Mouse (Mus musculus) heart, postnatal 14 days (tissue): ENCODE measurements around the gene Gm9913. TPM values are rescaled to one million over a fixed set of nuclear protein-coding genes. Genes with fewer than 3 reads are reported as not detected.

Experiments
- DNase-seq, 2 experiments: peaks; one replicate each; pipeline ENCODE4 v3.0.0; 2021 to 2022
- intact Hi-C: fragments of 180-260 bp; cut with DNase I; formaldehyde crosslinking; loops from one replicate; pipeline ENCODE4 v1.15.1; 2025
- long read RNA-seq, 2 experiments: library from polyadenylated mRNA; stranded (forward); transcript quantifications; one replicate each; pipeline ENCODE4 v2.0.0; 2021
- total RNA-seq, 2 experiments: library from RNA; stranded (reverse); gene quantifications; 2 replicates each; pipeline ENCODE4 v1.2.3; 2021

The Gm9913 gene
- total RNA-seq: under 1 TPM; 0.22 TPM
- long read RNA-seq, experiment 1: 0 reads
- long read RNA-seq, experiment 2: 0 reads

DNA sequence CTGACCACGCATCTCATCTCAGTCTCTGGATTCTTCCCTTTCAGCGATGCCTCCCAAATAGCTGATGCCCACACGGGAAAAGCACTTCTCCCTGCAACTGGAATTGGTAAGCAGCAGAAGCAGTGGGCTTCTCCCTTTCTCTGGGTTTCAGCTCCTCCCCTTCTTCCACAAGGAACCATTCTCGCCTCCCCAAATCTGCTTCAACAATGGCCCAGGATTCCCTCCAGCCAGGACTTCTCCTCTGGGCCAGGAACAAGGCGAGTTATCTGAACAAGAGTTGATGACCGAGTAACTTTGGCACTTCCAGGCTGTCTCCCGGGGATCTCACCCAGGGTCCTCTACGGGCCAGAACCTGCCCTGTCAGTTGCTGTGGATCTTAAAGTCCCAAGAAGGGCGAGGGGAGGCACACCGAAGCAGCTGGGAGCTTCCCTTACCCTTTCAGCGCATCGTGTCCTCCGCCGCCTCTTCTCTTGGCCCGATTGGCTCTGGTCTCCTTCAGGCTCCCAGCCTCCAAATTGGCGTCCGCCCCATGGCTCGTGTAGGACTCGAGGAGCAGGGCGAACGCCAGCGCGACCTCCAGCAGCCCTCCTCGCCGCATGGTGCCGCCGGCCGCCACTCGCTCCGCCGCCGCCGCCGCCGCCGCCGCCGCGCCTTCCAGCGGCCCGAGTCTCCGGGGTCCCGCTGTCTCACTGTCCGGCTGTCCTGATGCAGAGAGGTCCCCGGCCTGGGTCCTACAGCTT, at the start of gene Gm9913:
Gene Gm9913, plus strand, starts transcription at position 84 of the 740 bp plus-strand sequence.
- DNase-seq: peak; percentile 73 to 78
- intact Hi-C loops: loop anchor here (5.0 kb wide), 2 partner anchors 72 to 92 kb away; no protein-coding TSS in a partner anchor

DNA sequence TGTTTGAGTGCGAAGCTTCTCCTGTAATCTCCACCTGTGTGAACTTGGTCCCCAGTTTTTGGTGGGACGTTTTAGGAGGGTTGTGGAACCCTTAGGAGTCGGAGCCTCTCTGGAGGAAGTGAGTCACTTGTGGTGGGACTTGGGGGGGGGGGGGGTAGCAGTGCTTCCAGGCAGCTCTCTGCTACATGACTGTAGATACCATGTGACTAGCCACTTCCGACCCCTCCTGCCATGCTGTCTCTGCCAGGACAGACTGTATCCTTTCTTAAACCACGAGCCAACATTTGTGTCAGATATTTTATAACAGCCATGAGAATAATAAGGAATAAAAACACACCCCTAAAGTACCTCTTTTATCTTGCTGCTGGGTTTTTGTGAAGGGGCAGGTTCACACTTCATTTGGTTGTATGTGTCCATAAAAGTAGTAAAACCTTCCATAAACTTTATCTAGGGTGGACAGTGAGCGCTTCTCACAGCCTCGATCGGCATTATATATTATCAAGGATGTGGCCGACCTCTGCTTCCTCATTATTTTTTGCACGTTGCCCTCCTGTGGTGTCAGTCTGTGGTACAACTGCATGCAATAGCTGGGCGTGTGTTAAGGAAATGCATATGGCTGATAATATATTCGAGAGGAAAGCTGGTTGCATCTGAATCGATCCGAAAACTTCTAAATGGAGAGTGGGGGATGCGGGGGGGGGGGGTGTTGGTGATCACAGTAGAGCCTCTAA, 48.7 kb upstream of the Gm9913 start:
- no peak for DNase-seq
- intact Hi-C loops: no loop called here

DNA sequence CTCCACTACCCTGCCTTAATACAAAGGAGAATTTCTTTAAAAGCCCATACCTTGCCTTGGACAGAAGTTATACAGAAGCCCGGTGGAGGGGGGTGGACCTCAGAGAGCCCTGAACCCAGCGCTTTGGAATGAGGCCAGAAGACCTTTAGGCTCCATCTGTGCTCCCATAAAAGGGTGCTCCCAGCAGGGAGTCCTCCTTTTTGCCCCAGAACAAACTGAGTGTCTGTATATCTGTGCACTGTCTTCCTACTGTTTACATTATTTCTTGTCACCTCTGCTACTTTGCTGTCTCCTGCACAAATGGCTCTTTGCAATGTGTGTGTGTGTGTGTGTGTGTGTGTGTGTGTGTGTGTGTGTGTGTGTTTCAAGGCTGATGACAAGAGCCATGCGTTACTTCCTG, 45.8 kb upstream of the Gm9913 start:
- no peak for DNase-seq
- intact Hi-C loops: no loop called here

GRCm38 (mm10) chr2:125464036-125464435, 40.9 kb upstream of the Gm9913 start:
- peak in 1 of 2 experiments; percentile 35 for DNase-seq
- intact Hi-C loops: no loop called here

DNA sequence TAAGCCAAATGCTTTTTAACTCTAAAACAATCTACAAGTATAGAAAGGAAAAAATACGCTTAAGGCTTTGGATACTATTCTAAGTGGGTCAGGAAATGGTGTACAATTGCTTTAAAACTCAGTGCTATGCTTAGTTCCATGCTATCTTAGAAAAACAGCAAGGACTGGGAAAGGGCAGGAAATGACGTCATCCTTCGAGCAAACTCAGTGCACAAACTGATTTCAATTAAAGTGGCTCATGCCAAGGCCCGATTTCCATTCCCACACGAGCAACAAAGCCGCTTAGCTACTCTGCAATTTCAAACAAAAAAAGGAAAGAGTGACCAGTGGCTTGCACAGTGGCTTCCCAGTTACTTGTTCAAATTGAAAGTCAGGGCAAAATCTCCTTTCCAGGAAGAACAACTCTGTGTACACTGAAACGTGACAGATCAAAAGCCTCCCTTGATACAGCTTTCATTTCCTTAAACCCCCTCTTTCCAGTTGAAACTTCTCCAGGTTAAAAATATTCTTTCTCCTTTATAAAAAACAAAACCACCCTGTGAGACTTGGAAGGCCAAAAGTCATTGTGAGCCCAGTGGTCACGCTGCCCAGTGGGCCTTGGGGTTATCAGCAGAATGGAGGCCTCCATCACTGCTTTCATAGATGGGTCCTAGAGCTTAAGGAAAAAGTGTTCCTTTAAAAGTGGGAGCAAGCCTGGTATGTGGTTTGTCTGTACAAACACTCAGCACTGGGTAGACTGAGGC, 34.2 kb upstream of the Gm9913 start:
- intact Hi-C loops: no loop called here
- DNase-seq: peak; percentile 62 to 70

- intact Hi-C loops: no loop called here
- DNase-seq: no peak
Observed at GRCm38 (mm10) chr2:125471721-125472120, 33.2 kb upstream of the Gm9913 start.

- DNase-seq: no peak
- intact Hi-C loops: no loop called here
Observed at GRCm38 (mm10) chr2:125473228-125473627, 31.7 kb upstream of the Gm9913 start.

GRCm38 (mm10) chr2:125474690-125475089, 30.2 kb upstream of the Gm9913 start:
- DNase-seq: peak; percentile 40 to 46
- intact Hi-C loops: no loop called here

DNA sequence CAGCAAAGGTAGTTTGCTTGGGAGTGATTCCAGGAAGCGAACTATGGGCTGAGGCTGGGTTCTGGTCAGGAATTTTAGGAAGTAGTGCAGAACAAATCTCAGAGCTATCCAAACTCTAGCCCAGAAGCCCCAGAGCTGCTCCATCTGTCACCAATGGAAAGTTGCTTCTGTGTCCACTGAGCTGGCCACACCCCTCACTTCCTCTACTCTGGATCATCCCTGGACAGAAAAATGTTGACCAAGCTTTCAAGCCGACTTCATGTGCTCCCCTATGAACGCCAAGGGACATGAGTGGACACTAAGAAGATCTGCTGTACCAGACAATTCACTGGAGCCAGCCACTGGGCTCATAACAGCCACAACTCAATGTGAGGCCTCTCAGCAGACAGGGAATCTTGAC, 28.7 kb upstream of the Gm9913 start:
- no peak for DNase-seq
- intact Hi-C loops: no loop called here

- intact Hi-C loops: no loop called here
- no peak for DNase-seq
Observed at GRCm38 (mm10) chr2:125477367-125477766, 27.5 kb upstream of the Gm9913 start.

DNA sequence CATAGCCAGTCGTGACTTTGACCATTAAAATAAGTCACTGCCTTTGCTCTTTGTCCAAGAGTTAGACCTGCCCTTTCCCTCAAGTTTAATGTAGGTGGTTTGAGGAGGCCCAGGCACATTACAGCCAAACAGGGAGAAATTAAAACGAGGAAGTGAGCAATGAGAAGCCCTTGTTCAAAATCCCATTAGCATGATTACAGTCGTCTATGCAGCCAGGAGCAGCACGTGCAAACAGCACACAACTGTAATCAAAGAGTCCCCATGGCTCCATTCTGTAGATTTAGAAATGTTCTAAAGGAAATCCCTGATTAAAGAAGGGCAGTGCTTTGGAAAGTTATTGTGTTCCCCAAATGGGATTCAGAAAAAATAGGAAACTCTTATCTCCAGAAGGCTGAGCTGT, 26.2 kb upstream of the Gm9913 start:
- DNase-seq: no peak

GRCm38 (mm10) chr2:125480057-125480456, 24.8 kb upstream of the Gm9913 start:
- no peak for DNase-seq

More for the DNA sequence above, 26.2 kb upstream of the Gm9913 start:
- intact Hi-C loops: no loop called here

GRCm38 (mm10) chr2:125481116-125481515, 23.8 kb upstream of the Gm9913 start:
- no peak for DNase-seq
- intact Hi-C loops: no loop called here

More at GRCm38 (mm10) chr2:125480057-125480456, 24.8 kb upstream of the Gm9913 start:
- intact Hi-C loops: no loop called here

- intact Hi-C loops: no loop called here
Observed at GRCm38 (mm10) chr2:125481531-125482317, 23.2 kb upstream of the Gm9913 start.

DNA sequence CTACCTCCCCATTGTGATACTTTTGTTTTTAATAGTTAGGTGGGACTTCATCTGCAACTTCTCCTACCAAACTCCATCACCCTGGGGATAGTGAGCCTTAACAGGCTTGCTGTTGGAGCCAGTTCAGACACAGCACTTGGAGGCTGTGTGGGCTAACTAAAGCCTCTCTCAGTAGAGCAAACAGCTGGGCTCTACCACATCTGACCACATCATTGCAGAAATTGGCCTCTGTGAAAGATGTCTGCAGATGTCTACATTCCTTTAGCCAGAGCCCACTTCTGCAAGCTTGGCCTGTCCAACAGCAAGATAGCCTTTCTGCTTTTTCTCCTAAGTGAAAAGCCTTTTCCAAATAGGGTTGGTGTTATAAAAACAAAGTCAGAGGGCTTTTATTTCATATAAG, 20.7 kb upstream of the Gm9913 start:
- DNase-seq: peak; percentile 33 to 43

More at GRCm38 (mm10) chr2:125481531-125482317, 23.2 kb upstream of the Gm9913 start:
- no peak for DNase-seq

DNA sequence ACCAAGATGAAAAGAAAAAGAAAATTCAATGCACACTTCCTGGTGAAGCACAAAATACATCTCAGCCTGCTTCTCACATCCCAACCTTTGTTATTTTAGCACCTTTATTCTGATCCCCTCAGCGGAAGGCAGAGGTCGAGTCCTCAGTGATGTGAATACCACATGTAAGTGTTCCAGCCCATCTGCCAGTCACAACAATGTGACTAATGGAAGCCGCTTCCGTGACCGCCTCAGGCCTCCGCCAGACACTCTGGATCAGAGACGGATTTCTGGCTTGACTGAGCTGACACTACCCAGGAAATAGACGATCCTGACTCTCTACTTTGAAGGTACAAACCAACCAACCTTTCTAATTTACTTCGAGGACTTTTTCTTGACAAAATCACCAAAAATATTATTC, 20.0 kb upstream of the Gm9913 start:
- intact Hi-C loops: no loop called here
- DNase-seq: peak; percentile 37 to 43

More for the DNA sequence above, 20.7 kb upstream of the Gm9913 start:
- intact Hi-C loops: no loop called here

- intact Hi-C loops: no loop called here
- DNase-seq: no peak
Observed at GRCm38 (mm10) chr2:125489979-125490378, 14.9 kb upstream of the Gm9913 start.

DNA sequence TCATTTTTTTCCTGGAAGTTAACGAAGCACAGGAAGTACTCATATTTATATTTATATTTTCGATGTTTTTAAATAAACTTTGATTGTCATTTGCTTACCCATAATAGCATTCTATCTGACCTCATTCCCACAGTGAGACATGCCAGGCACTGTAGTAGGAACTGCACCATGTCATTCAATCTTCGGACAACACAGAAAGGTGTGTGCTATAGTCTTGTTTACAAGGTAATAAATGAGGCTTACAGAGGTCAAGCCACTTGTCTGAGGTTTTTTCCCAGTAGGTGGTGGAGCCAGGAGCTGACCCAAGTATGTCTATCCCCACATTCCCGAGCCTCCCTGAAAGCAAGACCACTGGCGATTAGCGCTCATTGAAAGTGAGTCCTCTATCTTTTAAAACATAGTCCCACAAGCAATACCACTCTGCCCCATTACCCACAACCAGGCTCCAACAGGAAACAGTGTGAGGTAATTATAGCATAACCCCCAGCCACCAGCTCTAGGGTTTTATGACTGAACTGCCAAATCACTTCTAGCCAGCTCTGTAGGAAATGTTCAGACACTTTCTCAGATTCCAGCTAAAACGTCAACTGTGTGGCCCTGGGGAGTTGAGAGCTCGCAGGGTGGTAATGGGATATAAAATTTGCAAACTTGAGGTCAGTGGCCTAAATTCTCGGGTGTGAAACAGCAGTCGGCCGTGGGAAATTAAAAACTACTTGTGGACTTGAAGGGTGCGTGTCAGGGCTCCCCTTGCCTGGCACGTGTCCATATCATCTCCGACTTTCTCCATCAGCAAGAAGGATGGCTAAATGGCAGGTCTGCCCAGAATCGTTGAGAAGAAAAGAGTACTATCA, 12.6 kb upstream of the Gm9913 start:
- intact Hi-C loops: no loop called here
- DNase-seq: no peak

DNA sequence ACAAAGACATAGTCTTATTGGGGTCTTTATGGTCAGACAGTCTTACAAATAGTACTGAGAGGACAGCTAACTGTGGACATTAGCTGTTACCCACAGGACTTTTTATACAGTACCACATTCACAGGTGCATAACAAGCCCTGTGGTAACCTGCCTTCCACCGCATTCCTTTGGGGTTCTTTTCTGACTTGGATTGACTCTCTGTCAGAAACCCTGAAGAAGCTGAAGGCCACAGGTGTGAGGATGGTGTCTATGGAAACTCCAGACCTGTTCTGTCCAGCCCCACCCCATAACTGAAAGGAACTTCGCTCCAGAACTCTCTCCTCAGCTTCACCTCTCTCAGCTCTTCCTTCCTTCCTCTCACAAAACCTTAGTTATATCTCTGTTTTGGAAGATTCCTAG, 10.6 kb upstream of the Gm9913 start:
- DNase-seq: no peak
- intact Hi-C loops: no loop called here
